Mouse (Mus musculus): ENCODE measurements at regions not wholly inside any gene's neighbourhood (a gene's known extent, or its start where the extent isn't known, plus 50 kb on each side); places are given as distances from the start of the nearest gene placed in this dataset.

DNA sequence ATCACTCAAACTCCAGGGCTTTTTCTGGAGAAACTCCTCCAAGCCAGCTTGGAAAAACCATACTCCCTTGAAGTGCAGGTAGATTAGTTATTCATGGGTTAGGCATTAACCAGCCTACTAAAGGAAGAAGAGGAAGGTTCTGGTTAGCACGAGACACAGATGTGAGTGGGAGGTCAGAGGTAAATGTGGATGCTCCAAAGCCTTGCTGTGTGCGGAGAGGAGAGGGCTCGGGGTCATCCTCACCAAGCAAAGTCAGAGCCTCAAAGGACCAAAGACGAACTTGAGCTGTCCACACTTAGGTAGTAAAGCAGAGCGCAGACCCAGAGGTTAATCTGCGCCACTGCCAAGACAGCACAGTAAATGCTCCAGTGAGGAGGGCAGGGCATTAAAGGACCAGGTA, 177.8 kb upstream of the Klf12 start:
- H3K36me3 ChIP-seq (ENCODE audit: insufficient read depth, low read length) = no peaks in the 10 kb centered on the region
- H3K4me1 ChIP-seq (ENCODE audit: insufficient read depth, low read length) = peaks cover 37% of the 10 kb centered on the region
- H3K4me3 ChIP-seq (ENCODE audit: low read length) = no peak overlapping the region
- 54% methylated on average over 6 of the region's 6 CpGs for WGBS
- no peak overlapping the region for H3K9ac ChIP-seq (replicated peaks; ENCODE audit: low read length)
- H3K27ac ChIP-seq (ENCODE audit: low read length) = peak overlapping the region; percentile 80
- no peaks in the 10 kb centered on the region for H3K9me3 ChIP-seq (ENCODE audit: low read length)
- H3K27me3 ChIP-seq (ENCODE audit: insufficient read depth, low read length) = no peaks in the 10 kb centered on the region
- no peak overlapping the region for H3K4me2 ChIP-seq (replicated peaks; ENCODE audit: low read depth, low read length)
- ATAC-seq (ENCODE audit: low FRiP score, low TSS enrichment) = peak; percentile 70

DNA sequence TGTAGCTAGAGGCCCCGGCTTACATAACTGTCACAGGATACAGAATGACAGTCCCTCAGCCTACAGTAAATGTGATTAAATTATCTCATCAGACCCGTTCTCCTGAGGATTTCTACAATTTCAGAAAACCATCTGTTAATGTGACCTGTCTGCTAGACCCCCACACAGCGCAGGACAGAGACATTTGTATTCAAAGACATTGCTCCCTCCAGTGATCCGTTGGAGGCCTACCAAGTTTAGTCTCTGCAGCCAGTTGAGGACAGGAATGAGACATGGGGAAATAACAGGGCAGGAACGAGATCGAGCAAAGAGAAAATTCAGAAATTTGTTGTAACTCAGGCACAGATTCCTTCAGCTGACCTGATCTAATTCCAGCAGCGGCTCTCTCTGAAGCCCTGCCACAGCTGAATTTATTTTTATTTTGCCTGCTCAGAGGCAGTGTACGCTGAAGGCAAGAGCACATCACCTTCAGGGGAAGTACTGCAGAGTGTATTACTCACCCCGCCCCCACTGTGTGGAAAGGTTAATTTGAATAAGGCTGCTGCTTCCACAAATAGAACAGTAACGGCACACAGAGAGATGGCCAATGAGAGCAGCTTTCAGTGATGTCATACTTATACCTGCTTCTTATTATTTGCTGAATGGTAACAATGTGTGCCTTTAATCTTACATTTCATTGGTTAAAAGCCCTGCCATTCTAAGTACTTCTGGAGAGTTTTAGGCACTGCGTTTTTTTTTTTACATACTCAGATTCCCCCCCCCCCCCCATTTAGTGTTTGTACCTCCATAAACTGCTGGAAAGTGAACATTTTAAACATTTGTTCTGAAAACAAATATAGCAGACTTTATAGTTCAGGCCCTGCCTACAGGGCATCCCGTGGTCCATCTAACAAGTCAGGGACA, 176.9 kb upstream of the Klf12 start:
- Histone ChIP-seq H3K27me3 (ENCODE audit: insufficient read depth, low read length) (no peaks in the 10 kb centered on the region), H3K4me2 (replicated peaks; ENCODE audit: low read depth, low read length) (peak overlapping the region; percentile 17; the same call in 1 of the 2 replicates), H3K9ac (replicated peaks; ENCODE audit: low read length) (no peak overlapping the region), H3K4me3 (ENCODE audit: low read length) (no peak overlapping the region), H3K9me3 (ENCODE audit: low read length) (no peaks in the 10 kb centered on the region), H3K27ac (ENCODE audit: low read length) (peak overlapping the region; percentile 80), H3K4me1 (ENCODE audit: insufficient read depth, low read length) (peaks cover 37% of the 10 kb centered on the region), H3K36me3 (ENCODE audit: insufficient read depth, low read length) (no peaks in the 10 kb centered on the region)
- 35% methylated on average over 12 of the region's 12 CpGs for WGBS
- peak; percentile 76 for ATAC-seq (ENCODE audit: low FRiP score, low TSS enrichment)

DNA sequence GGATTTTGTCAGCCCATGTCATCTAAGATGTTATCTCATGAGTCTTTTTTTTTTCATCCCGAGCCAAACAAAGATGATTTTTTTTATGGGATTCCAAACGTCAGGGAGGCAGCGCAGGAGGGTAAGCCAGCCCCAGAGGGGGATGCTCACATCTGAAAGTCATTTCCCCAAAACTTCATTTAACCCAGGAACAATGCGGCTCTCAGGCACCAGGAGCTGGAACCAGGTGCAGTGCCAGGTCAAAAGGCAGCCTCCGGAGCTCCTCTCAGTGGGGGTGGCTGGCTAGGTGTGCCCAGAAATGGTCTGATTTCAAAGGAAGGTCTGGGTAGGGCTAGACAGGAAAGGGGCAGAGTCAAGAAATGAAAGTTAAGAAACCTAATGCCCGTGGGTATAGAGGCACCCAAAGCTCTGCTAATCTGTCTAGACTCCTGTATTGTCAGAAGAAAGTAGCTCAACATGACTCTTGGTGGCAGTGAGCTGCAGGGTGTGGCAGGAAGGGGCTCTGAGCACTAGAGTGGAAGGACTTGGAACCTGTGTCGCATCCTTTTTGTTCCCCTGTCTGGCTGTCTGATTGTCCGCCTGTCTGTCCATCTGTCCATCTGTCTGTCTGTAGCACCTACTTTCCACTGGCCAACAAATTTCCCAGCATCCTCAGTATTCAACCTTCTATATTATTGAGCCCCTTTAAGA, 175.3 kb upstream of the Klf12 start:
- Histone ChIP-seq H3K4me2 (replicated peaks; ENCODE audit: low read depth, low read length) (peak overlapping the region; percentile 43), H3K27ac (ENCODE audit: low read length) (peak overlapping the region; percentile 70; the same call in 1 of the 2 replicates), H3K9ac (replicated peaks; ENCODE audit: low read length) (no peak overlapping the region), H3K9me3 (ENCODE audit: low read length) (no peaks in the 10 kb centered on the region), H3K27me3 (ENCODE audit: insufficient read depth, low read length) (no peaks in the 10 kb centered on the region), H3K4me3 (ENCODE audit: low read length) (no peak overlapping the region), H3K36me3 (ENCODE audit: insufficient read depth, low read length) (no peaks in the 10 kb centered on the region), H3K4me1 (ENCODE audit: insufficient read depth, low read length) (peaks cover 37% of the 10 kb centered on the region)
- 0 out of 2 replicates have a peak, but pooled peaks have one; percentile 13 for ATAC-seq (ENCODE audit: low FRiP score, low TSS enrichment)
- 31% methylated on average over 8 of the region's 8 CpGs for WGBS

DNA sequence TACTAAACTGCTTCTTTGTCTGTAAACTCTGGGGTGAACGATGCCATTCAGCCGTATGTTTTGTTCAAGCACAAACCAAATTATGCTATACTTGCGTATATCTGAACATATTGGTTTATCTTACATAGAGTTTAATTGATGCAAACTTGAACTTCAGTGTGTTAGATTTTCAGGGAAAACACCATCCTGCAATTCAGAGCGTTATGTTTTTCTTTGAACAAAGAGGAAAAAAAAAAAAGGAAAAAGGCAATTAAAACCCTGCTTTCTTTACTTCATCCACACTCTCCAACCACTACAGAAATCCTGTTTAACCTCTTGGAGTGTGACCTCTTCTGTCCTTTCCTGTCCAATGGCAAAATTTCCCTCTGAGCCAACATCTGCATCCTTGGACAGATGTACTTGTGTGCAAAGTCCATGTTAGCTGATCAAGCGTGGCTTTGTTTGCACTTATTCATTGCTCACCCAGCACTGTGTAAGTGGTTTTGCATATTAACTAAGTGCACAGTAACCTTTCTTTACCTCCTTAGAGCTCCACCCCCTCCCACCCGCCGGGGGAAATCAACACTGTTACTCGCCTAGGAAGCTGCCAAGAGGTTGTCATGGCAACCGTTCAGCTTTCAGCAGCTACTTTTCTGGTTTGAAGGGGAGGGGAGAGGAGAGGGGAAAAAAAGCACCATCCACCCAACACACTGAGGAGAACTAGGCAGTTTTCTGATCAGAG, 174.4 kb upstream of the Klf12 start:
- 24% methylated on average over 9 of the region's 9 CpGs for WGBS
- H3K27ac ChIP-seq (ENCODE audit: low read length) = peak overlapping the region; percentile 77
- H3K4me1 ChIP-seq (ENCODE audit: insufficient read depth, low read length) = peaks cover 37% of the 10 kb centered on the region
- H3K27me3 ChIP-seq (ENCODE audit: insufficient read depth, low read length) = no peaks in the 10 kb centered on the region
- H3K9me3 ChIP-seq (ENCODE audit: low read length) = no peaks in the 10 kb centered on the region
- peak overlapping the region; percentile 43 for H3K4me2 ChIP-seq (replicated peaks; ENCODE audit: low read depth, low read length)
- no peaks in the 10 kb centered on the region for H3K36me3 ChIP-seq (ENCODE audit: insufficient read depth, low read length)
- no peak overlapping the region for H3K9ac ChIP-seq (replicated peaks; ENCODE audit: low read length)
- no peak overlapping the region for H3K4me3 ChIP-seq (ENCODE audit: low read length)
- ATAC-seq (ENCODE audit: low FRiP score, low TSS enrichment) = peak; percentile 89

DNA sequence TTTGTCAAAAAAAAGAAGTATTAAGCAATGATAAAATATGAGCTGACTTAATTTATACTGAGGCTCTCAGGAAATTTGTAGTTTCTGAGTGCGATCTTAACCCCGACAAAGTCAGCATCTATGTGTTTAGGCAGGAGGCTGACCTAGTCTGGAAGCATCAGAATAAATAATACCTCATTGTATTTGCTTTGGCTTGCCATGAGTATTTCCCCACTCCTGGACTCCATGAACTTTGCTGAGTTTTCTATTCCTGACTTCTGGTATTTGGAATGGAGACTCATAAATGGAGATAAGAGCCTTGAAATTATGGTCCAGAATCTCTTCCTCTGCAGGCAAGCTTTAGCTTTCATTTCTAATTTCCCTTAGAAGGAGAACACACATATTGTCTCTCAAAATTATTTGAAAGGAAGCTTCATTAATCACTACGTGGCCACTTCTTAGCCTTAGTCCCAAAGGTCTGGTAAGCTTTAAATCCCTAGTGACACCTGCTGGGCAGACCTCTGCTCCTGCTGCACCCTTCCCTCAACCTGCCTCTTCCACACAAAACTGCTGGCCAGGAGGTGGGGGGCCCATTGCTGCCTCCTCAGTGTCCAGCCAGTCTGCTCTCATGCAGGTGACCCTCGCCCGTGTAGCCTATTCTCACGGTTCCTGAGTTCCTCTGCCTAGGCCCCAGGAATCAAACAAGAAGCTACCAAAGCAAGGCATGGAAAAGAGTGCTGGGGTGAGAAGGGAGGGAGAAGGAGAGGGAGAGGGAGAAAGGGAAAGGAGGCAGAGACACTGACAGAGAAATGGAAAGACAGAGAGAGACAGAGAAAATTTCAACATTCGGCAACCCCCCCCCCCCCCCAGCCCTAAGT, 173.6 kb upstream of the Klf12 start:
- ATAC-seq (ENCODE audit: low FRiP score, low TSS enrichment) = no peak
- Histone ChIP-seq H3K9me3 (ENCODE audit: low read length) (no peaks in the 10 kb centered on the region), H3K36me3 (ENCODE audit: insufficient read depth, low read length) (no peaks in the 10 kb centered on the region), H3K4me1 (ENCODE audit: insufficient read depth, low read length) (peaks cover 37% of the 10 kb centered on the region), H3K27ac (ENCODE audit: low read length) (peak overlapping the region; percentile 77), H3K9ac (replicated peaks; ENCODE audit: low read length) (no peak overlapping the region), H3K4me3 (ENCODE audit: low read length) (no peak overlapping the region), H3K4me2 (replicated peaks; ENCODE audit: low read depth, low read length) (no peak overlapping the region), H3K27me3 (ENCODE audit: insufficient read depth, low read length) (no peaks in the 10 kb centered on the region)
- 35% methylated on average over 7 of the region's 7 CpGs for WGBS

DNA sequence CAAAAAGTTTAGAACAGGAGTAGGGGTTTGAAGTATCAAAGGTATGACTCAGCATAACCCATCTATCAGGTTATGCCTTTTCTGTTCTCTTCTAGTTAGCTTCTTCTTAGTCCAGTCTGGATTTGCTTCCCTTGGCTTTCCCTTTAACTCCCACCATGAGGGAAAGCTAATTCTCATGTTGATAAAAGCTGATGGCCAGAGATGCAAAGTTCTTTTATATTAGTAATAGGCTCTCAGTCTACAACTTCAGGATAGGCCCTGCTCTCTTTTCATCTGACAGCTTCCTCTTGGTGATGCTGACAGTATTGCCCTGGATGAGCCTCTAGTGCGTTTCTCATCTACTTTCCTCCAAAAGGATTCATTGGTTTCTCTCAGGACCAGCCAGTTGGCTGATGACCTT, 161.7 kb upstream of the Klf12 start:
- WGBS = 87% methylated on average over 1 of the region's 1 CpGs
- Histone ChIP-seq H3K9me3 (ENCODE audit: low read length) (no peaks in the 10 kb centered on the region), H3K4me3 (ENCODE audit: low read length) (no peak overlapping the region), H3K9ac (replicated peaks; ENCODE audit: low read length) (no peak overlapping the region), H3K27me3 (ENCODE audit: insufficient read depth, low read length) (no peaks in the 10 kb centered on the region), H3K4me2 (replicated peaks; ENCODE audit: low read depth, low read length) (no peak overlapping the region), H3K4me1 (ENCODE audit: insufficient read depth, low read length) (no peaks in the 10 kb centered on the region), H3K27ac (ENCODE audit: low read length) (no peak overlapping the region), H3K36me3 (ENCODE audit: insufficient read depth, low read length) (no peaks in the 10 kb centered on the region)
- no peak for ATAC-seq (ENCODE audit: low FRiP score, low TSS enrichment)

DNA sequence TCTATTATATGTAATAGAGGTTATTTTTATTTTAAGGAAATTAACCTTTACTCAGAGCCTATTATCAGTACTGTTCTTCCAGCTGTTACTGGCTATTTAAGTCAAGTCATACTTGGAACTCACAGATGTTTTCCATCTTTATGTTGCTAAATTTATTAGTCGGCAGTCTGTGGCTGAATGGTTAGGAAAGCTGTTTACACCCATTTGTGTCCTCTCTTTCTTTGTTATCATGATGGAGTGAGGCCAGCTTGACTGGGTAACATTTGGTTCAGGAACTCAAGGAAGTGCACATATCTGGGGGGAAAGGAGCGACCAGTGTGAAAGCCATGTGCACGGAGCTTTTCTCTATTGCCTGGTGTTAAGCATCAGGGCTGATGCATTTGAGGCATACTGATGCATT, 160.4 kb upstream of the Klf12 start:
- 68% methylated on average over 3 of the region's 3 CpGs for WGBS
- no peak overlapping the region for H3K4me2 ChIP-seq (replicated peaks; ENCODE audit: low read depth, low read length)
- H3K36me3 ChIP-seq (ENCODE audit: insufficient read depth, low read length) = no peaks in the 10 kb centered on the region
- H3K27ac ChIP-seq (ENCODE audit: low read length) = no peak overlapping the region
- no peaks in the 10 kb centered on the region for H3K4me1 ChIP-seq (ENCODE audit: insufficient read depth, low read length)
- H3K4me3 ChIP-seq (ENCODE audit: low read length) = no peak overlapping the region
- no peaks in the 10 kb centered on the region for H3K9me3 ChIP-seq (ENCODE audit: low read length)
- H3K9ac ChIP-seq (replicated peaks; ENCODE audit: low read length) = no peak overlapping the region
- no peaks in the 10 kb centered on the region for H3K27me3 ChIP-seq (ENCODE audit: insufficient read depth, low read length)
- no peak; the same call in 1 of the 2 replicates for ATAC-seq (ENCODE audit: low FRiP score, low TSS enrichment)

DNA sequence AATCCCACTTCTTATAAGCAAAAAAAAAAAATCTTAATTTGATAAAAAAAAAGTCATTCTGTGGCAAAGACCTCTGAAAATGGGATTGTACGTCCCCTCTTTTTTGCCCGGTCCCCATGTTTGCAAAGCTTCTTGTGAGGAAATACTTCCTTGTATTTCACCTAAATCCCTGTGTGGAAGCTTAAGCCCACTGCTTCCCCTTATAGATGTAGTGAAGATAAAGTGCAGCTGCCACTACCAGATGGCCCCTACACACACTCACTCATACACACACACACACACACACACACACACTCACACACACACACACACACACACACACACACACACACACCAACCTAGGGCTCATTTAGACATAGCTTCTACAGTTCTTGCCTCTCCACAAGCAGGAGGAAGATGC, 159.6 kb upstream of the Klf12 start:
- H3K36me3 ChIP-seq (ENCODE audit: insufficient read depth, low read length) = no peaks in the 10 kb centered on the region
- no peaks in the 10 kb centered on the region for H3K27me3 ChIP-seq (ENCODE audit: insufficient read depth, low read length)
- no peak overlapping the region for H3K4me3 ChIP-seq (ENCODE audit: low read length)
- no peak overlapping the region for H3K4me2 ChIP-seq (replicated peaks; ENCODE audit: low read depth, low read length)
- no peaks in the 10 kb centered on the region for H3K4me1 ChIP-seq (ENCODE audit: insufficient read depth, low read length)
- no peak overlapping the region for H3K27ac ChIP-seq (ENCODE audit: low read length)
- no peak for ATAC-seq (ENCODE audit: low FRiP score, low TSS enrichment)
- H3K9ac ChIP-seq (replicated peaks; ENCODE audit: low read length) = no peak overlapping the region
- no peaks in the 10 kb centered on the region for H3K9me3 ChIP-seq (ENCODE audit: low read length)
- 84% methylated on average over 2 of the region's 2 CpGs for WGBS

DNA sequence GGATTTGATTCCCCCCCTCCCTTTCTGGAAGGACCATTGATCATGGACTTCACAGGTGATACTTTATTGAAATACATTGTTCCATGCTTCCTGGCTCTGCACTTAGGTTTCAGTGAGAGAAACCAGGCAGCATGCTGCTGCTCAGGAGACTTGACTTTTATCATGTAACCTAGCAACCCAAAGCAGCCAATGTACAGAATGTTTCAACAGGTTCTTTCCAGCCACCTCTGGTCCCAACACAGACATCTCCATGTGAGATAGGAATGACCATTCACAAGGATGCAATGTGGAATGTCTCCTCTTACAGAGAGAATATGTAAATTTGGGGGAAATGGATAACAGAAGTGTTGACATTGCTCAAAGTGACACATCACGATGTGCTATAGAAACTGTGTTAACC, 153.1 kb upstream of the Klf12 start:
- Histone ChIP-seq H3K9ac (replicated peaks; ENCODE audit: low read length) (no peak overlapping the region), H3K27ac (ENCODE audit: low read length) (no peak overlapping the region), H3K4me2 (replicated peaks; ENCODE audit: low read depth, low read length) (no peak overlapping the region), H3K4me3 (ENCODE audit: low read length) (no peak overlapping the region), H3K36me3 (ENCODE audit: insufficient read depth, low read length) (no peaks in the 10 kb centered on the region), H3K9me3 (ENCODE audit: low read length) (no peaks in the 10 kb centered on the region), H3K4me1 (ENCODE audit: insufficient read depth, low read length) (no peaks in the 10 kb centered on the region), H3K27me3 (ENCODE audit: insufficient read depth, low read length) (no peaks in the 10 kb centered on the region)
- no peak for ATAC-seq (ENCODE audit: low FRiP score, low TSS enrichment)
- WGBS = 83% methylated on average over 1 of the region's 1 CpGs
